Mouse (Mus musculus): Measurements from ENCODE around the gene Ncdn. TPM values are rescaled to one million over a fixed set of nuclear protein-coding genes. Genes with fewer than 3 reads are reported as not detected.
A peak's percentile ranks its signal among the peaks of the same experiment; 100 is the strongest.

Ncdn gene
- polyA plus RNA-seq, 1 experiment from 2014 or later: 156 TPM

GRCm38 (mm10) chr4:126769800-126770563 lies 16.7 kb upstream of the Ncdn start:
- H3K9ac ChIP-seq (replicated peaks): no peak overlapping the region

GRCm38 (mm10) chr4:126763483-126763882 lies 10.2 kb upstream of the Ncdn start:
- WGBS: 84% methylated on average over 2 of the region's 2 CpGs
- no peak overlapping the region for H3K9ac ChIP-seq (replicated peaks)
- H3K36me3 ChIP-seq: peaks cover 36% of the 10 kb centered on the region
- H3K27me3 ChIP-seq (replicated peaks): no peaks in the 10 kb centered on the region
- no peak overlapping the region for H3K27ac ChIP-seq (replicated peaks)
- H3K4me1 ChIP-seq: no peaks in the 10 kb centered on the region
- no peak overlapping the region for H3K4me3 ChIP-seq (replicated peaks)
- ATAC-seq (ENCODE audit: low FRiP score): no peak
- H3K9me3 ChIP-seq (replicated peaks): no peaks in the 10 kb centered on the region
- H3K4me2 ChIP-seq: no peak overlapping the region

More at GRCm38 (mm10) chr4:126769800-126770563, 16.7 kb upstream of the Ncdn start:
- peaks cover 9% of the 10 kb centered on the region; the same call in 1 of the 2 replicates for H3K36me3 ChIP-seq
- WGBS: 91% methylated on average over 9 of the region's 9 CpGs
- H3K27me3 ChIP-seq (replicated peaks): no peaks in the 10 kb centered on the region
- H3K4me3 ChIP-seq (replicated peaks): no peak overlapping the region
- no peaks in the 10 kb centered on the region for H3K9me3 ChIP-seq (replicated peaks)
- H3K4me2 ChIP-seq: no peak overlapping the region
- H3K4me1 ChIP-seq: no peaks in the 10 kb centered on the region
- no peak for ATAC-seq (ENCODE audit: low FRiP score)
- no peak overlapping the region for H3K27ac ChIP-seq (replicated peaks)

GRCm38 (mm10) chr4:126762586-126763359 lies 9.5 kb upstream of the Ncdn start:
- Histone ChIP-seq H3K27ac (replicated peaks) (no peak overlapping the region), H3K4me1 (no peaks in the 10 kb centered on the region), H3K9ac (replicated peaks) (no peak overlapping the region), H3K4me3 (replicated peaks) (no peak overlapping the region), H3K9me3 (replicated peaks) (no peaks in the 10 kb centered on the region), H3K36me3 (peaks cover 38% of the 10 kb centered on the region), H3K27me3 (replicated peaks) (no peaks in the 10 kb centered on the region), H3K4me2 (no peak overlapping the region)
- ATAC-seq (ENCODE audit: low FRiP score): no peak
- WGBS: 85% methylated on average over 11 of the region's 11 CpGs

GRCm38 (mm10) chr4:126759435-126759834 lies 6.2 kb upstream of the Ncdn start:
- no peaks in the 10 kb centered on the region for H3K27me3 ChIP-seq (replicated peaks)
- 92% methylated on average over 2 of the region's 2 CpGs for WGBS
- no peak overlapping the region for H3K4me2 ChIP-seq
- H3K9ac ChIP-seq (replicated peaks): no peak overlapping the region
- no peak overlapping the region for H3K27ac ChIP-seq (replicated peaks)
- ATAC-seq (ENCODE audit: low FRiP score): no peak
- peaks cover 15% of the 10 kb centered on the region for H3K4me1 ChIP-seq
- H3K9me3 ChIP-seq (replicated peaks): no peaks in the 10 kb centered on the region
- no peak overlapping the region for H3K4me3 ChIP-seq (replicated peaks)
- peaks cover 41% of the 10 kb centered on the region for H3K36me3 ChIP-seq

- H3K9ac ChIP-seq (replicated peaks): no peak overlapping the region
- no peak overlapping the region for H3K4me3 ChIP-seq (replicated peaks)
- H3K36me3 ChIP-seq: peaks cover 35% of the 10 kb centered on the region
- no peak overlapping the region for H3K27ac ChIP-seq (replicated peaks)
- H3K27me3 ChIP-seq (replicated peaks): no peaks in the 10 kb centered on the region
- peaks cover 17% of the 10 kb centered on the region for H3K4me1 ChIP-seq
- ATAC-seq (ENCODE audit: low FRiP score): no peak
- WGBS: 92% methylated on average over 5 of the region's 5 CpGs
- no peak overlapping the region for H3K4me2 ChIP-seq
- no peaks in the 10 kb centered on the region for H3K9me3 ChIP-seq (replicated peaks)
Observed at GRCm38 (mm10) chr4:126758299-126758698, 5.1 kb upstream of the Ncdn start.

GRCm38 (mm10) chr4:126756766-126757165 lies 3.5 kb upstream of the Ncdn start:
- Histone ChIP-seq H3K4me1 (peaks cover 23% of the 10 kb centered on the region), H3K27me3 (replicated peaks) (no peaks in the 10 kb centered on the region), H3K4me2 (no peak overlapping the region), H3K4me3 (replicated peaks) (no peak overlapping the region), H3K36me3 (peaks cover 26% of the 10 kb centered on the region), H3K27ac (replicated peaks) (no peak overlapping the region), H3K9ac (replicated peaks) (no peak overlapping the region), H3K9me3 (replicated peaks) (no peaks in the 10 kb centered on the region)
- 78% methylated on average over 4 of the region's 4 CpGs for WGBS
- ATAC-seq (ENCODE audit: low FRiP score): no peak

- H3K4me3 ChIP-seq (replicated peaks): peak overlapping the region; percentile 65
- peaks cover 17% of the 10 kb centered on the region for H3K36me3 ChIP-seq
- no peak overlapping the region for H3K27ac ChIP-seq (replicated peaks)
- peaks cover 42% of the 10 kb centered on the region for H3K4me1 ChIP-seq
- H3K9ac ChIP-seq (replicated peaks): peak overlapping the region; percentile 87; the same call in 1 of the 2 replicates
- 46% methylated on average over 12 of the region's 12 CpGs for WGBS
- no peaks in the 10 kb centered on the region for H3K27me3 ChIP-seq (replicated peaks)
- peak overlapping the region; percentile 70 for H3K4me2 ChIP-seq
- ATAC-seq (ENCODE audit: low FRiP score): no peak
- H3K9me3 ChIP-seq (replicated peaks): no peaks in the 10 kb centered on the region
Observed at GRCm38 (mm10) chr4:126754736-126755374, 1.6 kb upstream of the Ncdn start.

GRCm38 (mm10) chr4:126754231-126754611 lies 983 bp upstream of the Ncdn start:
- Histone ChIP-seq H3K4me1 (peaks cover 48% of the 10 kb centered on the region), H3K4me2 (peak overlapping the region; percentile 70), H3K9me3 (replicated peaks) (no peaks in the 10 kb centered on the region), H3K27me3 (replicated peaks) (no peaks in the 10 kb centered on the region), H3K9ac (replicated peaks) (peak overlapping the region; percentile 87), H3K27ac (replicated peaks) (peak overlapping the region; percentile 99), H3K36me3 (peaks cover 15% of the 10 kb centered on the region), H3K4me3 (replicated peaks) (peak overlapping the region; percentile 65)
- WGBS: under 1% methylated on average over 12 of the region's 12 CpGs
- no peak for ATAC-seq (ENCODE audit: low FRiP score)

GRCm38 (mm10) chr4:126752608-126753141 lies 563 bp downstream of the Ncdn start:
- H3K9me3 ChIP-seq (replicated peaks): no peaks in the 10 kb centered on the region
- peaks cover 24% of the 10 kb centered on the region; the same call in 1 of the 2 replicates for H3K36me3 ChIP-seq
- peak overlapping the region; percentile 65 for H3K4me3 ChIP-seq (replicated peaks)
- 0 out of 2 replicates have a peak, but pooled peaks have one; percentile 14 for ATAC-seq (ENCODE audit: low FRiP score)
- no peaks in the 10 kb centered on the region for H3K27me3 ChIP-seq (replicated peaks)
- H3K9ac ChIP-seq (replicated peaks): peak overlapping the region; percentile 87
- H3K4me1 ChIP-seq: peaks cover 62% of the 10 kb centered on the region
- peak overlapping the region; percentile 99 for H3K27ac ChIP-seq (replicated peaks)
- 1% methylated on average over 23 of the region's 23 CpGs for WGBS
- H3K4me2 ChIP-seq: peak overlapping the region; percentile 70

GRCm38 (mm10) chr4:126752024-126752607 lies 1.1 kb downstream of the Ncdn start:
- peak overlapping the region; percentile 70 for H3K4me2 ChIP-seq
- no peaks in the 10 kb centered on the region for H3K9me3 ChIP-seq (replicated peaks)
- peak overlapping the region; percentile 87 for H3K9ac ChIP-seq (replicated peaks)
- H3K36me3 ChIP-seq: peaks cover 26% of the 10 kb centered on the region
- 5% methylated on average over 13 of the region's 13 CpGs for WGBS
- H3K4me1 ChIP-seq: peaks cover 65% of the 10 kb centered on the region
- no peaks in the 10 kb centered on the region for H3K27me3 ChIP-seq (replicated peaks)
- H3K4me3 ChIP-seq (replicated peaks): peak overlapping the region; percentile 65
- no peak for ATAC-seq (ENCODE audit: low FRiP score)
- H3K27ac ChIP-seq (replicated peaks): peak overlapping the region; percentile 99

- Histone ChIP-seq H3K4me2 (peak overlapping the region; percentile 70), H3K36me3 (peaks cover 27% of the 10 kb centered on the region), H3K4me3 (replicated peaks) (peak overlapping the region; percentile 65), H3K4me1 (peaks cover 62% of the 10 kb centered on the region), H3K27ac (replicated peaks) (no peak overlapping the region), H3K27me3 (replicated peaks) (no peaks in the 10 kb centered on the region), H3K9ac (replicated peaks) (peak overlapping the region; percentile 87), H3K9me3 (replicated peaks) (no peaks in the 10 kb centered on the region)
- ATAC-seq (ENCODE audit: low FRiP score): no peak
- WGBS: 55% methylated on average over 10 of the region's 10 CpGs
Observed at GRCm38 (mm10) chr4:126751556-126752023, 1.6 kb downstream of the Ncdn start.

Measured in neural tube, embryonic 15.5 days (tissue).